Mouse (Mus musculus): ENCODE measurements around the gene Ttc30a2.
A peak's percentile ranks its signal among the peaks of the same experiment; 100 is the strongest.
"Not testable (repeated sequence)": the region's sequence is repeated elsewhere in the genome, so short reads cannot be mapped to it uniquely, and the experiment has no call there.

Ttc30a2 gene

DNA sequence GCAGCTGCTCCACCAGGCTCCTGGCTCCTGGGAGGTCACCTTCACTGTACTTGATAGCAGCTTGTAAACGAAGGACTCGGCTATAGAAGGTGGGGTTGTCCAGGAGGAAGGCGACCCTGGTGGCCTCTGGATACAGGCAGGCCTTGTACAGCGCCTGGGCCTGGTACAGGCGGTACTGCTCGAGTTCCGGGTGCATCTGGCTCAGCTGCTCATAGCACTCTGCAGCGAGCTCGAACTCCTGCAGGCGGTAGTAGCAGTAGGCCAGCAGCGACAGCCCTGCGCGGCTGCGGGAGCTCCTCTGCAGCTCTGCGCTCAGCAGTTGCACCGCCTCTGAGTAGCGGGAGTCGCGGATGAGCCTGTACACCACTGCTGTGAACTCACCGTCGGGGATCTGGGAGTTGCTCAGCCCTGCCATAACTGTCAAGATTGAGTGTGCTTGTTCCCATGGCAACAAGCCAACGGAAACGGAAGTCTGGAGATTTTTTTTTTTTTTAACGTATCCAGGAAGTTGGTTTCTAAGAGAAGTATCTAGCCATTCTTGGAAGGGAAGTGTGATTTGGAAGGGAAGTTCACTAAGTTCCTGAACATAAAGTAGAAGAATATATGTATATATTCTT, at the start of gene Ttc30a2:
Ttc30a2 (minus strand) TSS at position 419 of the 617 bp plus-strand sequence.
- not testable (repeated sequence) for DNase-seq (ENCODE audit: low spot score)

DNA sequence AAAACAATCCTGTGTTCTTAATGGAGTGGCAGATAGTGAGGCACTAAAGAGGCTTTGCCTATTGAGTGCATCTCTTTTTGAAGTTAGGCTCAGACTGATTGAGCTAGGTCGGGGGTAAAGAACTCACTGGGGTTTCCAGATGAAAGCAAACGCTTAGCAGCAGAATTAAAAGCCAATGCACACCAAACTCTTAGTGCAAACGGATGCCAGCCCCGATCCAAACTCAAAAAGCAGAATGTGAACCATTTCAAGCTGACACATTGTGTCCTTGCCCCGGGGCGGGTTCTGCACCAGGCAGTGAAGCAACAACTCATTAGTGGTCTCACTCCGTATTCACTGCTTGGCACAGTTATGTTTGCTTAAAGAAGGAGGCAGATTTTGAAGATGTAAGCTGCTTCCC, 38.9 kb upstream of the Ttc30a2 start:
- no peak for DNase-seq (ENCODE audit: low spot score)

DNA sequence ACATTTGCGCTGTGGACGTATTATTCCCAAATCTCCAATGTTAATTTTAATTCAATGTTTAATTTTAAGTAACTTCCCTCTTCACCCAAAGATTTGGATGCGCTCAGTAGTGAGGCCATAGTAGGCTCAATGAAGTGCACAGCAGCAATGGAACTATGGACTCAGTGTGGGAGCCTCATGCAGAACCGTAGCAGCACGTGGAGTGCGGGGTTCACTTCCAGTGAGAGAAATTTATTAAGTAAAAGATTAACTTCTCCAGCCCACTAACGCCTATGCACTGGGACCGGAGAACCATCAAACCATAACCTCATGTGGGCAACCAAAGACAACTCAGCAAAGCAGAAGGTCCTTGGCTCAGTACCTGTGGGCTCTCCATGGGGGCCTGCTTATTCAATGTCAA, 38.2 kb upstream of the Ttc30a2 start:
- DNase-seq (ENCODE audit: low spot score), result no peak

DNA sequence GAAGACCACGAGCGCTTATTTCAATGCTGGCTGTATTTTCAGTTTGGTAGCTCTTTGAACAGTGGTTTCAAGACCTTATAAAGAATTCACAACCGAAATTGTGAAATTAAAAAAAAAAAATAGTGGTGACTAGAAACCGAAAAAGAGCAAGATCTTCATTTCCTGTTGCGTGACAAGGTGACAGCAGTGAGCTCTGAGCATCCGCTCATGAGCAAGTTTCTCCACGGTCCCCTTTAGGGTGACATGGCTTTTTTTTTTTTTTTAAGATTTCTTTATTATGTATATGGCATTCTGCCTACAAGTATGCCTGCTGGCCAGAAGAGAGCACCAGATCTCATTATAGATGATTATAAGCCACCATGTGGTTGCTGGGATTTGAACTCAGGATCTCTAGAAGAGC, 37.5 kb upstream of the Ttc30a2 start:
- DNase-seq (ENCODE audit: low spot score), result no peak

DNA sequence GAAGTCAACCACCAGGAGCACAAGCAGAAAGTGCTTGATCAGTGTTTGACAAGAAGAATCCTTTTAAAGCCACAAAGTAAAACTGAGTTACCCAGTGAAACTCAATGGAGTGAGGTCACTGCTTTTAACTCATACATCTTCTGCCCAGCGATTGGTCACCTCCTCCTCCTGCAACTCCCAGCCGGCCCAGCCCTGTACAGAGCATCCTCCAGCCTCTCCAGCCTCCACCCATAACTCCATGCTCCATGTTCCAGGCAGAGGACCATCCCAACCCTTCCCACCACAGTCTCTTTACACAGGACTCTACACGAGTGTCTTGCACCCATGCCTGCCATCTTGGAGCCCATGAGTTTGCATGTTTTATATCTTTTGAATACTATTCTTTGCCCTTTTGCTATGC, 36.7 kb upstream of the Ttc30a2 start:
- no peak for DNase-seq (ENCODE audit: low spot score)

DNA sequence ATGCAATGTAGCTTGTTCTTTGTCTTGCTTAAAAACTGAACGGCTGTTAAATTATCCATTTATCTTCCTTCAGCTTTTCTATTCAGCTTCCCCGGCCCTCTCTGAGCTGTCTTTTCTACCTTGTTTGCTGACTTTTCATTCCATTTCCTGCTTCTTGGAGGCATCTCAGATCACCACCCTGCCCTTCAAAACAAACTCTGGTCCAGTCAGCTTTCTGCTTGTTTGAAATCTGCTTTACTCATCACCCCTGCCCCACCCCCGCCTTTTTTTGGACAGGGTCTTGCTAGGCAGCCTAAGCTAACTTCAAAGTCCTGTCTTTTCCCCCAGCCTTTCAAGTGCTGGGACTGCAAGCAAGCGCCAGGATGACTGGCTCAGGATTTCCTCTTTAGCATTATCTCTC, 28.2 kb upstream of the Ttc30a2 start:
- no peak for DNase-seq (ENCODE audit: low spot score)

DNA sequence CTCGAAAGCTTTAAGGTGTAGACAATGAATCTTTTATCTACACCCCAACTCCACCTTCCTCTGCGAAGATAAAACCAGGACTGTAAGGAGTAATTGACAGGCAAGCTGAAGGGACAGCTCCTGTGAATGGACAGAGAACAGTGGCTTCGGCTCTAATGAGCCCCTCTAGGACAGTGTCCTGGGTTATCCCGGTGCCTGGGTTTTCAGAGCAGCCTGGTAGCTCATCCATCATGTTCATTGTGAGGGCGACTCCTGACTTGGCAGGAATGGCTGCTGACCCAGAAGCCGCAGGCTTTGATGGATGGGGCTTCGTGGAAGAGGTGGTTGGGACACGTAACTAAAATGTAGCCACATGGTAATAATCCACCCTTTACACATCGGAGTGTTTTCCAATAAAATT, 24.9 kb upstream of the Ttc30a2 start:
- no peak for DNase-seq (ENCODE audit: low spot score)

DNA sequence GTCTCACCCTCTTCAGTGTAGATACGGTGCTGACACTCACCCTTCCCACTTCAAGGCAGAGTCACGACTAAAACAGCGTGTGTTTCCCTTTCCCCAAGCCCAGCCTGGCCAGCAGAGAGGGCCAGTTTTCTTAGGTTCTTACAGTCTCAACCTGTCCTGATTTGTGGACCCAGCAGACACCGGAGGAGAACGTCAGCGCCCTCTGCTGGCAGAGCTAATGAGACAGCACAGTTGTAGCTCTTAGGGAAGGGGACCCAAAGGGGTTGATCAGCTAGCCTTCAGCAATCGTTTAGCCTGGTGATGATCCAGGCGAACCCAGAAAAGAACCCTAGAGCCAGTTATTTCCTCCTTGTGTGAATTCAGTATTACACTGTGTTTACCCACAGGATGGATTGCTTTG, 23.4 kb upstream of the Ttc30a2 start:
- no peak for DNase-seq (ENCODE audit: low spot score)

DNA sequence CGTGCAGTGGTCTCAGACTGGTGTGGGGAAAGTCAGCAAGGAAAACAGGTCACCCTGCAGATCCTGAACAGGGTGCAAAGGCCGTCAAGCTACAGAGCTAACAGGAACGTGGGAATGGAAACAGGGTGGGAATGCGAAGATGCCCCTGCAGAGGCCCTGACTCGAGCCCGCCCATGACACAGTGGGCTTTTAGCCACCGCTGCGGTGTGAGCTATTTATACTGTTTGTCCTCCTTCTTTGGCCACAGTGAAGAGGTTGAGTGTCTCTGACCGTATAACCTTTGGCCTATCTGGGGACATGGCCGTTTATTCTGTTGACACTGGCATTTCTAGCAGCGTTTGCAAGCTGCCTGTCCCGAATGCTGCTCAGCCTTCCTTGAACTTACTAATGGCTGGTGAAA, 21.7 kb upstream of the Ttc30a2 start:
- no peak for DNase-seq (ENCODE audit: low spot score)

DNA sequence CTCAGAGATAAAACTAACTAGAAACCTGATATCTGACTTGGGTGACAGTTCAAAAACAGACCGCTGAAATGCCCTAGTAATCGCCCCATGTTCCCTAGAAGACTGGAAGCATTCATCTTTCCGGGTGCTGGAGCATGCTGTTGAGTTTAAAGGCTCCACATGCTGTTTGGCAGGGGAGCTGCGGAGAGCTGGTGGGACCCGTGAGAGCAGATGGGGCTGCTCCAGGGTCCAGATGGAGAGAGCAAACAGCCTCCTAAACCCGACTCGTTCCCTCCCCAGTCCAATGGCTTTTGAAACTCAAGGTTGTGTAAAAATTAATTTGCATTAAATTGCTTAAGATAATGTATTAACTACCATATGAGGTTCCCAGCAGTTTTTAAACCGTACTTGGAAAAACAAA, 20.7 kb upstream of the Ttc30a2 start:
- DNase-seq (ENCODE audit: low spot score), result no peak

DNA sequence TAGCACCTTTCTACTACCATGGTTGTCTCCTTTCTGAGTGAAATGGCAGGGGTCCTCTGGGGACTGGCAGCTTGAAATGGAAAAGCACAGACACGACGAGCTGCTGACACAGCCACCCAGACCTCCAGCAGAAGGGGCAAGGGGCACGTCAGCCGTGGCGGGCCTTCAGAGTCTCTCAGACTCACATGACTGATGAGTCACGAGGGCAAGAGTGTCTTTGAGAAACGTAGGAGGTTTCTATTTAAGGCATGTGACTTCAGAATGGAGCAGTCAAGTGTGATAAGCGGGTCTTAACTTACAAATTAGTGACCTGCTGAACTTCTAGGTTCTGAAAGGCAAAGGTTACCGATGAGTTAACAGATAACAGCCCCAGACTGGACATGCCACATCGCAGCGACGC, 19.8 kb upstream of the Ttc30a2 start:
- no peak for DNase-seq (ENCODE audit: low spot score)

DNA sequence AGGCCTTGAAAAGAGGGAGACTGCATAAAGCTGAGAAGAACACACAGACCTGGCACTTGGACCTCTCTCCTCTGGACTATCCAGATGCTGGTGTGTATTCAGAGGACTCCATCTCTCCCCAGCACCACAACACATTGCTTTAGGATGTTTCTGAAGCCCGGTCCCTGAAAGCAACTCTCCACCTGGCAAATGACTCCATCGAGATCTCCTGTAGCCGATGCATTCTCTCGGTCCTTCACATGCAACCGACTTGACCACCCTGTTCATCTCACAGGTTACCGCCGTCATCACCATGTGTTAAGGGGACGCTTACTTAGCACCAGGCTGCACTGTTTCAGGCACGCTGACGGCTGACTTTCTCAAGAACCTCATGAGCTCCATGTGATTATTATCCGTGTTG, 16.9 kb upstream of the Ttc30a2 start:
- DNase-seq (ENCODE audit: low spot score), result no peak

DNA sequence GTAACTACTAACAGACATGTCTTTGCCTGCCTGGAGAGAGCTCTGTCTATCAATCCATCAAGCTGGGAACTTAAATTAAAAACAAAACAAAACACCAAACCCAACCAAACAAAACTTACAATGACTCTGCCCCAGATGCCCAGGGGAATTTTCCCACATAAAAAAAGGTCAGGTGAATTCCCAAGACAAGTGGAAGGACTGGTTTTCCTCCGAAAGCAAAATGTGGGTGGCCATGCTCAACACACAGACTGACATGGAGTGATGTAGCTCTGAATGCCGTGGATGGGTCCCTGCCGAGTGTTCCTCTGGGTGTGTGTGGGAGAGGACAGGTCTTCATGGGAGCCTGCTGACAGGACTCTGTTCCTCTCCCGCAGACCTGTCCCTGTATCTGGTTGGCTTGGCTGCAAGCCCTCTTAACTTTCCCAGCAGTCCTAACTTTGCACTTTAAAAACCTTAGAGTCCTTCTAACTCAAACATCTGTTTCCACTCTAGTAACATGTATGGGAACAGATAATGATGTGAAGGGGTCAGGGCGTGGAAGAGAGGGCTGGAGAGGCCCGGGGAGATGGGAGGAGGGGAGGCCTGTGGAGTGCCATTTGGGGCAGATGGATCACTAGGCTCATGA, 13.7 kb upstream of the Ttc30a2 start:
- DNase-seq (ENCODE audit: low spot score), result no peak

DNA sequence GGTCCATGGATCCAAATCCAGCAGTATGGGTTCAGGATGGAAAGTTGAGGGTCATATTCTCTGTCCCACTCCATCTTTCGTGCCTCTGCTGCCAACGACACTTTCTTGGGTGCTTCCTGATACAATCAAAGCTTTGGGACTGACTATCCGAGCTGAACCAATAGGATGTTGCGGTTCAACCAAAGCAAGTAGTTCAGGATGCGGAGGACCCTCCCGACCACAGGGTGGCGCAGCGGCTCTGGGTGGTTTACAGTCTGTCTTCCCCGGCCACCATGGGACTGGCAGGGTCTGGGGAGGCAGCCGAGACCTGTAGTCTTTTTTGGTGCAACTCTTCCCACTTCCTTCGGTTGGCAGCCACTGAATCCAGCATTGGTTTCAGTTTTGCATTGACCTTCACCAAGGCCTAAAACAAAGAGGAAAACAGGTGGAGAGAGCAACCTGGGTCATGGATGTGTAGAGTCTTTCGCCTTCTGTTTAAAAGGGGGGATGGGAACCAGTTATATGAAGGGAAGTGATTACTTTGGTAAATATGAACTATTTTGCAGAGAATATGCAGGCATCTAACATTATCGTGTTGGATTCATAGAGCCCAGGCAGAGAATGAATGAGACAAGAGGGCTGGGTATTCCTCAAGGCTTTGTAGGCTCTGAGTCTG, 13.0 kb upstream of the Ttc30a2 start:
- peak; percentile 43 for DNase-seq (ENCODE audit: low spot score)

DNA sequence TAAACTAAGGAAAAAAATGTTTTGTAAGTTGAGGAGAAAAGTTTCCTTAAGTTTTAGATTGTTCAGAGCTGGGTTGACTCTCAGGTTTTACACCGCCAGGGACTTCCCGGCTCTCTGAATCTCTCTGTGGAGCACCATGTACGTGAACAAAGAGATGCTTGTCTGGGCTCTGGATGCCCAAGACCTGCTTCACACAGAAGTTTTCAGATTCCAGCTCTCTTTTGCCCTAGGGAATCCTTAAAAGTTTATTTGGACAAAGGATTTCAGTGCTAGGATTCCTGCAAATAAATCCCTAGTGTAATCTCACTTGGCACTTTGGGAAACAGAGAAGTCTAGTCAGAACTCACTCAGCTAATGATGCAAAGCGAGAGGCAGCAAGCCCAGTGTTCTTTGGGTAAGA, 11.7 kb upstream of the Ttc30a2 start:
- DNase-seq (ENCODE audit: low spot score), result no peak

DNA sequence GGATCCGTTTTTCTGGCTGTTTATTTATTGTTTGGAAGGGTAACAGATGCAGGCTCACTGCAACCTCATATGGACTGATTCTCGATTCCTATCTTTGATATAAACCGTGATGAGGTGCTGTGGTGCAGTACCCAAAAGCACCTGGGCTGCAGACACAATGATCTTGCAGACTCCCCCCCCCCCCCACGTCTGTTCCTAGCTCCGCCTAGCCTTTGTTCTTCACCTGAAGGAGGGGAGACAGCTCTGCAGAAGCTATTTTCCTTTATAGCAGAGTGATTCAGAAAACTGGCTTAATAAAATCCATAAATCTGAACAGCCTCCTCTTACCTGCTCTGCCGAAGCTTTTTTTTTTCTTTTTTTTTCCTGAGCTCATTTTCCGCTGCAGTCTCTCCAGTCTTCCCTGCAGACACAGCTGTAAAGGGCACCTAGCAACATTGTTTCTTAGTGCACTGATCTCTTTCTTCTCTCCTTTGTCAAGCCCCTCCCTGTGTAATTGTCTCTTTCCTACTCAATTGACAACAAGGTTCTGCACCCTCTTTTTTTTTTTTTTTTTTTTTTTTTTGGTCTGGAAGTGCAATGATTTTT, 10.9 kb upstream of the Ttc30a2 start:
- DNase-seq (ENCODE audit: low spot score), result no peak

DNA sequence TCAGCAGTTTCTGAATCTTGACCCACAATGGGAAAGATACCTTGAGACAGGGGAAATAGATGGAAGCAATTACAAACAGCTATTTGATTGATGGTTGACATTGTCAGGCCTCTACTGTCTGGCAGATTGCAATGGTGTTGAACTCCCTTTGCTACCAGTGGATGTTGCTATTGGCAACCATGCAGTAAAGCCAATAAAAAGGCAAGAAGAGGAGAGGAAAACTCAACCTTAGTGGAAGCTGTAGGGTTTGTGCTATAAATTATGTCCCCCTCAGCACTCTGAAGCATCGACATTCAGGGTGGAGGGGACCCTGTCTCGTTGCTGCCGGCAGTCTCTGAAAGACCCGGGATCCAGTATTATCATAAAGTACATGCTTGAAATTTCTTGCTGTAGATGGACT, 10.4 kb upstream of the Ttc30a2 start:
- DNase-seq (ENCODE audit: low spot score), result no peak

DNA sequence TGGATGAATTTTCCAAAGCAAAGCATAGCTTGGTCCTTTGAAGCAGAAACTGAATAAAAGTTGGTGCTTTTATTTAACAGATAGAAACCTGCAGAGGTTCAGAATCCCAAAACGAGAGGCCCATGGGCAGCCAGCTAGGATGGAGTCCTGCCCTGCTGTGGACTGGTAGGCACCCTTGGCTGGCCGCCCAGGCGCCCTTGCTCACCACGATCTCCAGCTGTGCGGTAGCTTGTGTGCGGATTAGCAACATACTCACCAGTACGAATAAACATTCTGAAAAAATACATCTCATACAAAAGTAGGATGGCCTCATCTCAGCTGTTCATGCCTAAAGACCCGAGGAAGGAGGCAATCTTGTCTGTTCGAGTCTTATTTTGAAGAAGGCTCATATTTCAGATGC, 9.8 kb upstream of the Ttc30a2 start:
- no peak for DNase-seq (ENCODE audit: low spot score)

DNA sequence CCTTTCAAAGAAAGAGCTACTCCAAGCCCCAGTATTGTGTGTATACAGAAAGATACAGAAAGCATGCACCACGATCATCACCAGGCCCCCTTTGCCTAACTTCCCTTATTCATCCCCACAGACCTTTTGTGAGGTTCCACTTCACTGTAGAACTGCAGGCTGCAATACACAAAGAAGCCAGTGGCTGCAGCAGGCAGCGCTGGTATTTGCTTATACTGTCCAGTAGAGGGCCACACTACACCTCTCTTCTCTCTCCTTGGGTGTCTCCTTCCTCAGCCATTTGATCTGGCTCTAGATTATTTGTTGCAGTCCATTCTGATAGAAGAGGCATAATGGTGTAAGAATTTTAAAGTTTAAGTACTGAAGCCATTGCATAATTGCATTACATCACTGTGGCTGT, 7.2 kb upstream of the Ttc30a2 start:
- DNase-seq (ENCODE audit: low spot score), result no peak

DNA sequence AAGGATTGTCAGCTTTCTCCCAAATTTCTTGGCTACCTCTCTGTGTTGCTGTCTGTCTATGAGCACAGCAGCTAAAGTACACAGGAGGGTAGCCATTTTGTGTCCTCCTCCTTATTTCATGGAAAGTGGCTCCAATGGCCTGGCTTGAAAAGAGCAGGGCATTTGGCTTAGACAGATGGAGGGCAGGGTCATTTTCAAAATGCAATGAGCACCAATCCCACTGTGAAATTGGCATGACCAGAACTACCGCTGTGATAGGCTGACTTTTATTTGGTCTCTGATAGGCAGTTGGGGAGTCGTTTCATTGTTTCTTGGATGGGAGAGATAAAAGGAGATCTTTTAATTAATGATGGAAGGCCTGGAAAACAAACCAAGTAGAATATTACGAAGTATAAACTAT, 5.9 kb upstream of the Ttc30a2 start:
- no peak for DNase-seq (ENCODE audit: low spot score)

DNA sequence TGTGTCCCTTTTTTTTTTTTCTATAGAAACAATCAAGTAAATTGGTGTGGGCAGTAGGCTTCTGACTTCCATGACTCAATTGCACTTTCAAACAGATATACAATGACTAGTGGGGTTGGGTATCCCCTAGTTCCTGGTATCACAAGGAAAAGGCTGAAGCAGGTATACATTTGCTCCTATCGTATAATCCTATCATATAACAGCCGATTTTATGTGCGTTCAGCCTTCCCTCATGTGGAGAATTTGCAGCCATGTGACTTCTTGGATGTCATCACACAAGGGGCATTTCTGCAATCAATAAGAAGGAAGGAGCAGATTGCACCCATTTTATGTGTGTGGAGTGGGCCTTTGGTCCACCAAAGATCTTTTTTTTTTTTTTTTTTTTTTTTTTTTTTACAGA, 5.1 kb upstream of the Ttc30a2 start:
- DNase-seq (ENCODE audit: low spot score), result no peak

DNA sequence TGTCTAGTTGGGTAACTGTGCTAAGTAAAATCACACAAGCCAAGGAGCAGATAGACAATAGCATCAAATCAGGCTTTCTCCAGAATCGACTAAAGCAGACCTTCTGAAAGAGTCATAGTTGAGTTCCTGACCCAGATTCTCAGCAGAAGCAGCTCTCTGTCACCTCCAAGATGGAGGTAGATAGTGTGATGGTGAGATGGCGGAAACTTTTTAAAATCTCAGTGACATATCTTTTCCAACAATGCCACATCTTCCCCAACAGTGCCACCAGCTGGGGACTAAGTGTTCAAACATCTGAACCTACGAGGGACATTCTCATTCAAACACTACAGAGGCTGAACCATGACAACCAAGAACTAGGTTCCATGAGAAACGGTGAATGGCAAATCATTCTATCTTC, 4.7 kb upstream of the Ttc30a2 start:
- DNase-seq (ENCODE audit: low spot score), result no peak

DNA sequence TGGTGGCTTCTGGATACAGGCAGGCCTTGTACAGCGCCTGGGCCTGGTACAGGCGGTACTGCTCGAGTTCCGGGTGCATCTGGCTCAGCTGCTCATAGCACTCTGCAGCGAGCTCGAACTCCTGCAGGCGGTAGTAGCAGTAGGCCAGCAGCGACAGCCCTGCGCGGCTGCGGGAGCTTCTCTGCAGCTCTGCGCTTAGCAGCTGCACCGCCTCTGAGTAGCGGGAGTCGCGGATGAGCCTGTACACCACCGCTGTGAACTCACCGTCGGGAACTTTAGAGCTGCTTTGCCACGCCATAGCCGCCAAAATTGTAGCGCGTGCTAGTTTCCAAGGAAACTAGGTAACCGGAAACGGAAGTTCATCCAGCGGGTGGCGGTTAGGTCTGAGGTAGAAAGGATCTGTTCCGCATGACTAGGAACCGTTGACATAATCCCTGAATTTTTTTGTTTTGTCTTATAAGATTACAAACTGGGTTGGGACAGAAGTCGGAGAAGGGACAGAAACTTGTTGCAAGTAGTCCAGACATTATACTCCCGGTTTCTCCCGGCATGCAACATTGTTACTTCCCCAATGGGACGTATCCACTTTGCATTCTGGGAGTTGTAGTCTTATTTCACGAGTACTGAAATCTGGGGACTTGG, 3.6 kb upstream of the Ttc30a2 start, which contains the start of gene Ttc30a1:
Ttc30a1 (minus strand) TSS at position 528 of the 642 bp plus-strand sequence.
- DNase-seq (ENCODE audit: low spot score), result peak; percentile 49

Measured in ovary, adult 18-20 months (tissue).